Mouse (Mus musculus) spleen, postnatal 10 days (tissue): Measurements from ENCODE around the gene Rab8a.

ENCODE experiments used
- DNase-seq, 2 experiments: peaks; one replicate each; pipeline ENCODE4 v3.0.0; 2021 to 2022; ENCODE audit warnings: low spot score in 2 of 2

The Rab8a gene

DNA sequence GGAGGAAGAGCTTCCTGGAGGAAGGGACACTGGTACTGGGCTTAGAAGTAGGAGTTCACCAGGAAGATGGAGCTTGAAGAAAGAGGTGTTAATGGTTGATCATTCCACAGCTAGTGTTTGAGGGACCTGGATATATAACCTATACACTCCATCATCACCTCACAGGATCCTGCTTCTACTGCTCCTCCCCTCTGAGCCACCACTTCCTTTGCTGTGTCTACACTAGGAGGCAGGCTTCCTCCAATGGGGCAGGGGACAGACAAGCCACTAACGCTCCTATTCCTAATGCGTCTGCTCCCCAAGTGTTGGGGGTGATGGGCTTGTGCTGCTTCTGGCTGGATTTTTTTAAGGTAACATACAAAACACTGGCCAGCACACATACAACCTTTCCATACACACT lies 49.7 kb downstream of the Rab8a start:
- no peak for DNase-seq

DNA sequence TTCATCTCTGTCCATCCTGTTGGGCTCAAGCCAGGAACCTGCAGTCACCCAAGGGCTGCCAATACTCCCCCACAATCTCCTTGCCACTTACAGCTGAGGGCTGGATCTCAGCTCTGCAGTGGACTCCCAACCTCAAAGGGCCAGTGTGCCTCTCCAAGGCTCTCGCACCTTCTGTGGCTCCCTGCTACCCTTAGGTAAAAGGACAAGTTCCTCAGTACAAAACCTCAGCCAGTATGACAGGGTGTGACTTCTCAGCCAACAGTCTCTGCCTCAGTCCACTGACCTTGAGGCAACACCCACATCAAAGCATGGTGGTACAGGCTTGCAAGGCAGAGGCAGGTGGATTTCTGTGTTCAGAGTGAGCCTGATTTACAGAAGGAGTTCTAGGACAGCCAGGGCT lies 50.8 kb downstream of the Rab8a start:
- DNase-seq, result no peak

DNA sequence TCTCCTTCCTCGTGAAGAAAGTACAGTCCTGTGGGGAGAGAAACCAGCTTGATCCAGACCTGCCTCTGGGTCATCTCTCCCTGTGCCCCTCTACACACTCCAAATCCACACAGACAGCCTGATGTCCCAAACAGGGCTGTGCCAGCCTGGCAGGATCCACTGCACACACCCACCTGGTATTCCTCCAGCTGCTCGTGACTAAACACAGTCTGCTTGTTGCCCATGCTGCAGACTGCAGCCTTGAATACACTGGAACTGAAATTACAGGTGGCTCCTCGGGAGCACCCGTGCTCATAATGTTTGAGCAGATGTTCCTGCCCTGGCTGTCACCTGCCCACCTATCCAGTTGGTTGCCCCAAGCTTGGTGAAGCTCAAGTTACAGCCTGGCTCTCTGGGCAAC lies 51.8 kb downstream of the Rab8a start, which contains the start of gene Cib3:
Cib3 (minus strand) TSS at position 87 of the 400 bp plus-strand sequence.
- DNase-seq, result no peak

DNA sequence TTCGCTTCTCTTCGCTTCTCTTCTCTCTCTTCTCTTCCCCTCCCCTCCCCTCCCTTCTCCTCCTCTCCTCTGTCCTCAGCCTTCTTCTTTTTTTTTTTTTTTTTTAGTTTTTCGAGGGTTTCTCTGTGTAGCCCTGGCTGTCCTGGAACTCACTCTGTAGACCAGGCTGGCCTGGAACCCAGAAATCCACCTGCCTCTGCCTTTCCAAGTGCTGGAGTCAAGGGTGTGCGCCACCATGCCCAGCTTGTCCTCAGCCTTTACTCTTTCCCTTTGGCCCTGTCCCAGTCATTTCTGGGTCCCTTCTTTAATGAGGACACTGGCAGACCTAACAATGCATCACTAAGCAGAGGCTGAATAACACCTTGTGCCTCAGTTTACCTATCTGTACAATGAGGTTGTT lies 52.5 kb downstream of the Rab8a start, which contains the start of gene Gm11034:
Gm11034 (minus strand) TSS at position 101 of the 400 bp plus-strand sequence.
- no peak for DNase-seq

DNA sequence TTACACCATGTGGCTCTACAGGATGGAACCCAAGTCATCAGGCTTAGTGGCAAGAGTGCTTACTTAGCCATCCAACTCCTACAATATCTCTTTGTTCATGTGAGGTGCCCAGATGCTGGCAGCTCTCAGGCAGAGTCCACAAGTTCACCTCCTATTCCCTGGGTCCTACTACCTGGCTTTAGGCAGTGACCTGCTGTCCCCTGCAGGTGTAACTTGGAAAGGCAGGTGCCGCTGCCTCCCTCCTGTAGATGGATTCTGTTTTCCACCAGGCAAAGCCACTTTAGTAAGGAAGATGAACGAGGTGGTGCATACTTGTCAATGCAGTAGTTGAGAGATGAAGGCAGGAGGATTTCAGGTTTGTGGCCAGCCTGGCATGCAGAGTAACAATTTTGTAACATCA lies 54.1 kb downstream of the Rab8a start:
- DNase-seq, result peak in 1 of 2 experiments; percentile 61

DNA sequence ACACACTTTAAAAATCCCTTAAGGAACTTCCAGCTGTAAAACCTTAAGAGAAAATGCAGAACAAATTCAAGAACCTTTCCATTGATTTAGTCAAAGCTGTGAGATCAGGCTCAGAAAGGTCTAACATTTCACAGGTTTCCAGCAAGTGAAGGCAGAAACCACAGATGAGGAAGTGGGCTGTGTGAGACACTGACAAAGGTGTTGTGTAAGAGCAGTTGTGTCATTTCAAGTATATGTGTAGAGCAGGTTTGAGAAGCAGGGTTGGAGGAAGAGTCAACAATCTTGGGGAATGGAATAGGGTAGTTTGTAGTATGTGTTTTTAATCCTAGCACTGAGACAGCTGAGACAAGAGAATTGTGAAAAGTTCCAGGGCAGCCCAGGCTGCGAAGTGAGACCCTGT lies 54.9 kb downstream of the Rab8a start:
- DNase-seq, result no peak

DNA sequence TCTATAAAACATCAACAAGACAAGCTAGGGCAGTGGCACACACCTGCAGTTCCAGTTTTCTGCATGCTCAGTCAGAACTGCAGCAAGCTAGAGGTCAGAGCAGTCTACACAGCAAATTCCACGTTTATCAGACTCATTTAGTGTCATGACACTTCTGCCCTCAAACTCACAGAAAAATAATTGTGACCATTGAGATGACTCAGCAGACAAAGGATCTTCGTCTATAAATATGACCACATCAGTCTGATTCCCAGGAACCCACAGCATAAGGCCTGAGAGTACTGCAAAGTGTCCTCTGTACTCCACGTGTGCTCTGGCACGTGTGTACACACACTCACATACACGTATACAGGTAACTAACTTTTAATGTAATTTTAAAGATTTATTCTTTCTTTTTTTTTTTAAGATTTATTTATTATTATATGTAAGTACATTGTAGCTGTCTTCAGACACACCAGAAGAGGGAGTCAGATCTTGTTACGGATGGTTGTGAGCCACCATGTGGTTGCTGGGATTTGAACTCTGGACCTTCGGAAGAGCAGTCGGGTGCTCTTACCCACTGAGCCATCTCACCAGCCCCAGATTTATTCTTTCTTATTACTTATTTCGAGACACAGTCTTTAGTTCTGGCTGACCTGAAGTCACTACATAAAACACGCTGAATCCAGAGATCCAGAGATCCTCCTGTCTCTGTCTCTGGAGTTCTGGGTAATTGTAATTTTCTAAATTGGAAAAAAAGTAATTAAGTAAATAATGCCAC lies 58.0 kb downstream of the Rab8a start:
- DNase-seq, result no peak

DNA sequence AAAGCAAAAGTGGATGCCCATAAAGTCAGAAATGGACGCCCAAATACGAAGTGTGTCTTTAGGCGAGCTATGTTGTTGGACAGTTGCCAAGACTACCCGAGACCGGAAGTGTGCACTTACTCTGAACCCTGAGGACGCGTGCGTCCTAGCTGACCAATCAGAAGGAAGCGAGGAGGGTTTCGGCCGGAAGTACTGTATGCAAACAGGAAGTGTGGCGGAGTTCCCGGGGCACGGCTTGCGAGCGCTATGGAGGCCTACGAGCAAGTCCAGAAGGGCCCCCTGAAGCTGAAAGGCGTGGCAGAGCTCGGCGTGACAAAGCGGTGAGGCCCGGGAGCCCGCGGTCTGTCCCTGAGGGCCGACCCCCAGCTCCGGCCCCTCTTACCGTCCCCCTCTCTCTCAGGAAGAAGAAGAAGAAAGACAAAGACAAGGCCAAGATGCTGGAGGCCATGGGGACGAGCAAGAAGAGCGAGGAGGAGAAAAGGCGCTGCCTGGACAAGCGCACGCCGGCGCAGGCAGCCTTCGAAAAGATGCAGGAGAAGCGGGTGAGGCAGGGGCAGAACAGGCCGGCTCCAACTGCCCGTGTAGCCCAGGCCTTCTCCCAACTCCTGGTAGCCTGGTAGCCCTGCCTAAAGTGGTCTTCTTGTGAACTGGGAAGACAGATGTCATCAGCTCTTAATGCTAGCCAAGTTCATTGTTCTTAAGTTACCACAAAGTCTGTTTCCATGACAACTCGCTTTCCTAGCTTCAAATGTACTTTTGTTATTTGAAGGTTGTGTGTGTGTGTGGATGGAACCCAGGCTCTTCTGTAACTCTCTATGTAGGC lies 58.8 kb downstream of the Rab8a start, which contains the start of gene Fam32a:
Fam32a (plus strand) TSS at position 190 of the 823 bp plus-strand sequence.
- DNase-seq, result peak; percentile 69 to 91

DNA sequence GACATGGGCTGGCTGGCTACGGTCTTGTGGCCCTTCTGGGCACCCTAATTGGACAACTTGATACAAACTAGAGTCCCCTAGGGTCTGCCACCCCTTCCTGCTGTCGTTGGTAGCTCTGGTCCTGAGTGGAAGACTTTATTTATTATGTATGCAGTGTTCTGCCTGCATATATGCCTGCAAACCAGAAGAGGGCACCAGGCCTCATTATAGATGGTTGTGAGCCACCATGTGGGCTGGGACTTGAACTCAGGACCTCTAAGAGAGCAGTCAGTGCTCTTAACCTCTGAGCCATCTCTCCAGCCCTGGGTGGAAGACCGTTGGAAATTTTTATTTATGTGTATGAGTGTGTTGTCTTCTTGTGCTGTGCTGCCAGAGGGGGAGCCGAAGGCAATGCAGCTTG lies 59.8 kb downstream of the Rab8a start:
- no peak for DNase-seq

DNA sequence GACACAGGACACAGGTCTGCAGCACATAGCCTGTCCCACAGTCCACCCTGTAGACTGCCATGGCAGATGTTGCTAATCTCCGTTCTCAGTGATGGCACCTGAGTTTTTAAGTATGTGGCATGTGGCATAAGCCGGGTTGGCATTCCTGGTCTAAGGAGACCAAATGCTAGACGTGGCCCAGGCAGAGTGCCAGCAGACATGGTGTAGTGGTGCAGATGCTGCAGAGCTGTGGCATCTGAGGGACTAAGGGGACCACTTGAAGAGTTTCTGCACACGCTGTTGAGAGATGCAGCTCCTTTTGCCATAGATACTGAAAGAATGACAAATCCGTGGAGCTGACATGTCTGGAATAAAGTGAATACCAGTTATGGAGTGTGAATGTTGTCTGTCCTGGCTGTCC lies 61.7 kb downstream of the Rab8a start:
- no peak for DNase-seq
